Mouse (Mus musculus): Measurements from ENCODE around the gene 2010300C02Rik.
A peak's percentile ranks its signal among the peaks of the same experiment; 100 is the strongest.
"Not testable (repeated sequence)": the region's sequence is repeated elsewhere in the genome, so short reads cannot be mapped to it uniquely, and the experiment has no call there.

Gene 2010300C02Rik

GRCm38 (mm10) chr1:37719761-37720640 is at the start of gene 2010300C02Rik:
Gene 2010300C02Rik, minus strand, starts transcription at chr1:37720085.
- DNase-seq (ENCODE audit: low spot score), result peak; percentile 67

- DNase-seq (ENCODE audit: low spot score), result no peak
Observed at GRCm38 (mm10) chr1:37759407-37759806, 39.5 kb upstream of the 2010300C02Rik start.

GRCm38 (mm10) chr1:37744650-37745259 is 24.9 kb upstream of the 2010300C02Rik start:
- DNase-seq (ENCODE audit: low spot score), result no peak

- DNase-seq (ENCODE audit: low spot score), result no peak
Observed at GRCm38 (mm10) chr1:37742602-37743270, 22.9 kb upstream of the 2010300C02Rik start.

- no peak for DNase-seq (ENCODE audit: low spot score)
Observed at GRCm38 (mm10) chr1:37742126-37742525, 22.2 kb upstream of the 2010300C02Rik start.

GRCm38 (mm10) chr1:37740161-37740802 is 20.4 kb upstream of the 2010300C02Rik start:
- DNase-seq (ENCODE audit: low spot score), result no peak

- no peak for DNase-seq (ENCODE audit: low spot score)
Observed at GRCm38 (mm10) chr1:37738895-37739294, 19.0 kb upstream of the 2010300C02Rik start.

GRCm38 (mm10) chr1:37737045-37737444 is 17.2 kb upstream of the 2010300C02Rik start:
- DNase-seq (ENCODE audit: low spot score), result no peak

- no peak for DNase-seq (ENCODE audit: low spot score)
Observed at GRCm38 (mm10) chr1:37735932-37736331, 16.0 kb upstream of the 2010300C02Rik start.

GRCm38 (mm10) chr1:37734841-37735240 is 15.0 kb upstream of the 2010300C02Rik start:
- DNase-seq (ENCODE audit: low spot score), result no peak

GRCm38 (mm10) chr1:37729353-37729752 is 9.5 kb upstream of the 2010300C02Rik start:
- no peak for DNase-seq (ENCODE audit: low spot score)

- peak; percentile 63 for DNase-seq (ENCODE audit: low spot score)
Observed at GRCm38 (mm10) chr1:37728053-37728452, 8.2 kb upstream of the 2010300C02Rik start.

- no peak for DNase-seq (ENCODE audit: low spot score)
Observed at GRCm38 (mm10) chr1:37727186-37727585, 7.3 kb upstream of the 2010300C02Rik start.

GRCm38 (mm10) chr1:37726426-37726825 is 6.5 kb upstream of the 2010300C02Rik start:
- no peak for DNase-seq (ENCODE audit: low spot score)

GRCm38 (mm10) chr1:37725880-37726279 is 6.0 kb upstream of the 2010300C02Rik start:
- DNase-seq (ENCODE audit: low spot score), result peak; percentile 84

GRCm38 (mm10) chr1:37721092-37721491 is 1.2 kb upstream of the 2010300C02Rik start:
- DNase-seq (ENCODE audit: low spot score), result no peak

- DNase-seq (ENCODE audit: low spot score), result no peak
Observed at GRCm38 (mm10) chr1:37719030-37719723, 708 bp downstream of the 2010300C02Rik start.

GRCm38 (mm10) chr1:37718516-37718915 is 1.4 kb downstream of the 2010300C02Rik start:
- DNase-seq (ENCODE audit: low spot score), result no peak

- no peak for DNase-seq (ENCODE audit: low spot score)
Observed at GRCm38 (mm10) chr1:37717415-37718195, 2.3 kb downstream of the 2010300C02Rik start.

GRCm38 (mm10) chr1:37712357-37712737 is 7.5 kb downstream of the 2010300C02Rik start:
- DNase-seq (ENCODE audit: low spot score), result not testable (repeated sequence)
